Mouse (Mus musculus): Measurements from ENCODE around the gene Mlh1.

DNA sequence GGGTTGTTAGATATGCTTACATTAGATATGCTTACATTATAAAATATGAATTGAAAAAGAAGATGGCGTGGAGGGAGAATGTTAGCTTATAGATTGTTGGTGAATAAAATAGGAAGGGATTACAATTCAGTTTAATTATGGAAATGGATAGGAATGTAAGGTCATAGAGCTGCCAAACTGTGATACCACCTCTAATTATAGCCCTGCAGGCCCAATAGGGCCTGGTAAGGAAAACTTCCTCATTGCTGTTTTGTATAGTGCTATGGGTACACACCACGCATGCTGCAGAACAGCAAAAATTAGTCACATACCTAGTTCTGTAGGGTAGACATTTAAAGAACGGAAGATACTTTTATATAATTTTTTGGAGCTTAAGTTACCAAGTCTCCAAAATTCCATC, 63.4 kb downstream of the Mlh1 start:
- TF ChIP-seq GATA1 (IDR thresholded peaks at IDR 0.05; ENCODE audit: borderline replicate concordance, low read length) = no peak
- no peak for TF ChIP-seq FLI1 (IDR thresholded peaks at IDR 0.05; ENCODE audit: low read length)

All from megakaryocyte, embryonic 14.5 days (primary cell).